Mouse (Mus musculus): ENCODE measurements at regions not wholly inside any gene's neighbourhood (a gene's known extent, or its start where the extent isn't known, plus 50 kb on each side); places are given as distances from the start of the nearest gene placed in this dataset.

DNA sequence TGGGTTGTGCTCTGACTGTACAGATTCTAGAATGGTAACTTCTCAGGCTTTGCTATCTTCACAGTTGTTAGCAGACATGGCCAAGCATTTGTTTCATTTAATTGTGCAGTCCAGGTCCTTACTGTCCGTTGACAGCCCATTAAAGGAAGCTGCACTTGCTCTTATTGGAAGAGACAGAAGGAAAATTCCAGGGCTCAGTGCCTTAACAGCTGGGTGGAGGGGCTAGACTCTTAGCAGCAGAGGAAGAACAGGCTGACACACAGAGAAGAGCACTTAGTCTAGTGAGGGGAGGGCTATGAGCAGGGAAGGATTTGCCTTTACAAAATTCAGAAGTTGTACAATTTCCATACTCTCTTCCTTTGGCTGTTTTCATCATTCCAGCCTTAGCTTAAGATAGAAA lies 161.5 kb upstream of the Ghitm start:
- in situ Hi-C loops (cut with MboI, MseI) = no loop called here

DNA sequence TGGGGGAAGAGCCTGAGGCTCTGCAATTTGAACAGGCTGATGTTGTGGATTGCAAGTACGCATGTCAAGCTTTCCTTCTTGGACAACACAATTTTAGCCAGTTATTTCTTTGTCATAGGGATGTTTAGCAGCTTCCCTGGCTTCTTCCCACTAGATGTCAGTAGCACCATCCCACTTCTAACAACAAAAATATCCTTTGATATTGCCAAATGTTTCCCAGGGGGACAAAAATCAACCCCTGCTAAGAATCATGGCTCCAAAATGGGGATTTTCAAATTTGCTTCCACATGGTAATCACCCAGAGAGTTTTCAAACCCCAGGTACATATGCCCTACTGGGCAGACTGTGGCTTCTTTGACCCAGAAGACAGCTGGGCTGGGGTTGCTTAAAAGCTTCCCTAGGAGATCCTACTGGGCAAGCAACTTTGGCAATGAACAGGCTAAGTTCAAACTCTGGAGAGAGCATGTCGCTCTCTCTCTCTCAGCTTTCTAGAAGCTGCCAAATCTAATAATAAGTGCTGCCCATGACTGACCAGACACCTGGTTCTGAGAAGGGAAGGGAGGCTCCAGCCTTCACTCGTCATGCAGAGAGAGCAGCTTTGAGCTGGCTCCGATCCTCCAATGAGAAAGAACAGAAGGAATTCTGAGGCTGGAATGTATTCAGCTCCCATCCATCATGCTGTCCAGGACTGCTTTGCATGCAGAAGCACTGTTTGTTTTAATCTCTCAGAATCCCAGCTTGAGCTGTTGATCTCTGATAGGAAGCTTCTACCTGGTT lies 157.2 kb upstream of the Ghitm start:
- in situ Hi-C loops (cut with MboI, MseI) = no loop called here

- in situ Hi-C loops (cut with MboI, MseI) = no loop called here
Observed at GRCm38 (mm10) chr14:37284391-37284790, 149.3 kb upstream of the Ghitm start.

DNA sequence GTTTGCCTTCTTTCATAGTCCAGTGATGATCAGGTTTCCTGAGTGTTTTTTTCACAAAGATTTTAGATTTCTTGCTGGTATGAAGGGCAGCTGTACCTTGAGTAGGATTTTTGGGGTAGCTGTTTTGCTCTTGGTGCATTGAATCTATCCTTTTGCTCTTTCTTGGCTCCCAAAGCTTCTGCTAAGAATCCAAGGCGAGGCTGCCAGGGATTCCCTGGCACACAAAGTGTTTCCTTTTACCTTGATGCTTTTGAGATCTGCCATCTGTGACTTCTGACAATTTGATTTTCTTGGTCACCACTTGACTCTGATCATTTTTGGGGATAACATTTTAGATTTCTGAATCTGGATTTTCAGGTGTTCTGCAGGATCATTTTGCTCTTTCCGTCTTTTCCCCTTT lies 144.3 kb upstream of the Ghitm start:
- in situ Hi-C loops (cut with MboI, MseI) = no loop called here

DNA sequence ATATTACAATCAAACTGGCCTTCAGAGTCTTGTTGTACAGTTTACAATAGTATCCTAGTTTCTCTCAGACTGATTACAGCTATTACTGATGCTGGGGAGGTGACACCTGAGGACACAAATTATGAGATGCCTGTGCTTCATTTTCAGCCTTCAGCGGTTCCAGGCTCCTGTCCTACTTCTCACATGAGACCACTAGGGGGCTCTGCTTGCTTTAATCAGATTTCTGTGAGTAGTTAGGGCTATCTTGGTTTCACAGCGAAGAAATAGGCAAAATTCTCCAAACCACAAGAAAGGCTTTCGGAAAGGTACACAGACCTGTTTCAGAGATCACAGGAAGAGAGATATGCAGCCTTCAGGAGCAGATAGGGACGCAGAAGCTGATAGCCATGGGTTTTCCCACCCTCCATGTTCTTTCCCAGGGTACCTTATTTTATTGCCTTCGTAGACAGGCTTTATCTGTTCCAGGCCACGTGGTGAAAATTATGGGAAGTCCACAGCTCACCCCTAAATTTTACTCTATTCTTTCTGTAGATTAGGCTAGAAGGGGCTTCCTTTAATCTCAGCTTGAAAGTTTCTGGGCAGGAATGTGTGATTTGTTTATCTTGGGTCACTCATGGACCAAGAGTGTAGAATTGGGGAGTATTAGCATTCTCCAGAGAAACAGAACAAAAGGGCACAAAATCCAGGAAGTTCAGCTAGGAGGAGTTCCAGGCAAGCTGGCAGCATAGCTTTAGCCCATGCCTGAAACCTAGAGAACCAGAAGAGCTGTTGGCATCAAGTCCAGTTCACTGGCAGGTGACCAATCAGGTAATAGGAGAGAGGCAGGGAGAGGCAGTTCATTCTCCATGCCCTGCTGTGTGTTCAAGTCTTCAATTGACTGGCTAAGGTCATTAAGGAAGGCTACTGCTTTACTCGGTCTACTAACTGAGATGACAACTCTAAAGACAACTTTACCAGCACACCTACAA lies 141.9 kb upstream of the Ghitm start:
- in situ Hi-C loops (cut with MboI, MseI) = no loop called here

- in situ Hi-C loops (cut with MboI, MseI) = no loop called here
Observed at GRCm38 (mm10) chr14:37272063-37272462, 137.0 kb upstream of the Ghitm start.

DNA sequence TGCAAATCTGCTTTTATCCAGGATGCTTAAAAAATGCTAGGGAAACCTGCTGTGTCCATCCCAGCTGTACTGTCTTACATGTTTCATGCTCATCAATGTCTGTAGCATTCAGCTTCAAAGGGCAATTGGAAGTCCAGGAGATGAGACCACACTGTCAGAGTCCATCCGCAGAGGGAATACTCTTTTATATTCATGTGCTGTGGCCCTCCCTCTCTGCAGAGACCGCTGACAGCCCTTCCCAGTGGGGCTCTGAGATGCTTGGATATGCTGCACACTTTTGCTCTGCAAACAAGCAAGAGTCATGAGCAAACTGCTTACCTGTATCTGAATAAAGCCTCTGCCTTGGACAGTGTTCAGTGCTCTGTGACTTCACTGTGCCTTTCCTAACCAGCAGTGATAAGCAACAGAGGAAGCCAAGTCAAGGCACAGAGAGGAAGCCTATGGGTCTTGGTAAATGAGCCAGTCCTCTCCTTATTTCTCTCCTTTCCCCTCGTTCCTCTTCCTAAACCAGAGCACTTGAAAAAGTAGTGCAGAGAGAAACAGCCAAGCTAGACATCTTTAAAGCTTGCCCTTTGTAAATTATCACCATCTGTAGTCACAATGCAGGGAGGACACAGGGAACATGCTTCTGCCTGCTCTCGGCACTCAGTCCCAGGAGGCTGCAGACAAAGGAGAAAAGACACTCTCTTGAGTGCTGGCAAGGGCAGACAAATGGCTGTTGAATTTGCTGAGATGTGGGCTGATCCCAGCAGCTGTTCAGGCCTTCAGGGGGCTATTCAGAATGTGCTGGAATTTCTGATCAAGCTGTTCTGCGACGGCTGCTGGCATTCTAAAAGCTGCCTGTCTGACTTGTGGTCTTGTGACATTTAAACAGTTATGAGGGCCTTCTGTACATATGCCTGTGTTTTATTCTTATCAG lies 136.2 kb upstream of the Ghitm start:
- in situ Hi-C loops (cut with MboI, MseI) = no loop called here

DNA sequence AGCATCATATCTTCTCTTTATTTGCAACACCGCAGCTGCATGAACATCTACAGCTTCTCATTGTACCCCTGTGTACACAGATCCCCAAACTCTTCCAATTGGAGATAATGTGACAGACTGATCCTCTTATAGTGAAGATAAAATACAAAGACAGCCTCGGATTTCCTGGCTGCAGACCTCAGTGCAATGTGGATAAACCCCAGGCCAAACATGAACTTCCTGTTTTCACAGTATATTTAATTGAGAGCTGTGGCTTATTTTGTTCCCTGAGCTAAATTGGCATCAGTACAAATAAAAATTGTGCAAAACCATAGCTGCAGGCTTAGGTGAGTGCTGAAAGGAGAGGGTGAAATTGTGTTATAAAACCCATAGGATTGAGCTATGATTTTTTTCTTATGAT lies 134.8 kb upstream of the Ghitm start:
- in situ Hi-C loops (cut with MboI, MseI) = no loop called here

GRCm38 (mm10) chr14:37238632-37239032 lies 103.6 kb upstream of the Ghitm start:
- in situ Hi-C loops (cut with MboI, MseI) = no loop called here

- in situ Hi-C loops (cut with MboI, MseI) = no loop called here
Observed at GRCm38 (mm10) chr14:37237191-37237590, 102.1 kb upstream of the Ghitm start.

DNA sequence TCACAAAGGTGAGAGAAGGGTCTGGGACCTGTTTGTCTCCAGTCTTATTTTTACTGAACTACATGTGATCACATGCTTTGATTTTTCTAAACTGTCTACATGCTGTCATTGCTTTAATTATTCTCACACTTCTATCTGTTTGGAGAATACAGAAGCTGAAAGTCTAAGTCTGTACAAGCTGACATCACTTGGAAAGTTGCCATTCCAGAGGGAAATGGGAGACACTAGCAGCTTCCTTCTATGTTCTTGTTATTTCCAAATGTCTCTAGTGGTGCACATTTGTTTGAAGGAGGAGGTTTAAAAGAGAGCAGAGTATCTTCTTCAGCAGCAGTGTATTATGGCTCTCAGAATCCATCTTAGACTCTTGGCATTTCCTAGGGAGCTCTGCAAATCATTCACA lies 73.2 kb upstream of the Ghitm start:
- in situ Hi-C loops (cut with MboI, MseI) = no loop called here

DNA sequence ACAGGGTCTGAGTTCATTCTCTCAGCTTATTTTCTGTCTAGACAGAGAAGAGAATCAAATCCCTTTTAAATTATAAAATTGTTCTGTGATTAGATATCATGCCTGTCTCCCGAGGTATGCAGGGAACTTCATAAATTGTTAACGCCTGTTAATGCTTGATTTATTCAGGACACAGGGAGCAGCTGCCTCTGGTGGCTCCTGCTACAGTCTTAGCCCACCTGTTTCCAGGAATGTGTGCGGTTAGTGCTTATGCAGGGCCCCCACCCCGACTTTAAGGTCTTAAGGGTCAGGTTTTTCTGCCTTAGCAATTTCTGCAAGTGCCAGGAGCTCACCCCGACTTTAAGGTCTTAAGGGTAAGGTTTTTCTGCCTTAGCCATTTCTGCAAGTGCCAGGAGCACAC lies 54.7 kb upstream of the Ghitm start:
- in situ Hi-C loops (cut with MboI, MseI) = no loop called here
